Comparison of ENCODE assay signal across 9 mouse cellular contexts in the genomic region with DNA sequence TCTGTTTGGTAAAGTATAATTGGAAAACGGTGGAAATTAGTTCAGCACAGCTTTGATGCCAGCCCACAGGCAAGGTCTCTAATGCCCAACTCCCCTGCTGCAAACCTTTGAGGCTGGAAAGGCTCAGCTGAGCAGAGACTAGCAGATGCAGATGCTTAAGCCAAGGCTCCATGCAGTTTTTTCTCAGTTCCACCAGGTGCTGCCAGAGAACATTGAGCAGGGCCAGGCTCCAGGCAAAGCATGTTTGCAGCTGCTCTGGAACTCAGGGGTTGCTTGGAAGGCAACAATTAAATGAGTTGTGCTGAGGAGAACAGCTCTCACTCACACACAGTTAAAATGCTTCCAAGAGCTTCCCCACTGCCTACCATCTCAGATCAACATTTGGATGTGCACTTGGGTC.
DNase-seq lines count a peak whose midpoint lies in the region; ATAC-seq and TF ChIP-seq lines count a peak whose summit lies in the region.
"Had no signal": no experiment of that assay in that cellular context is flagged by ENCODE, and none has a peak within 500 bp of the region (broad histone marks: within the 10 kb centered on the region; RNA-seq: fewer than 3 reads in every experiment).

No protein-coding gene starts in this region.

- DNase-seq in hindbrain, embryonic 10.5 days (ENCODE audit: low spot score) = peak; percentile 10
- peak; percentile 55 for DNase-seq in ES-CJ7 (ENCODE audit: low read depth, low spot score)
- peak; percentile 52 for DNase-seq in embryo, embryonic 11 days
- peak; percentile 39 for DNase-seq in kidney, postnatal 14 days
- DNase-seq in midbrain, postnatal 0 days (ENCODE audit: low spot score) = peak; percentile 71
- no peak for DNase-seq in natural killer cell, adult 2 months (ENCODE audit: low spot score in 2 of 2)
- no peak for DNase-seq in spleen, postnatal 14 days (ENCODE audit: low spot score in 2 of 2)

- no peaks in the 10 kb centered on the region for H3K36me3 ChIP-seq in hindbrain, embryonic 10.5 days
- H3K36me3 ChIP-seq in hindbrain, embryonic 12.5 days = no peaks in the 10 kb centered on the region
- no peaks in the 10 kb centered on the region for H3K36me3 ChIP-seq in midbrain, postnatal 0 days (ENCODE audit: insufficient read depth, low read length)
- H3K36me3 ChIP-seq: stomach, embryonic 15.5 days had no signal

- 67% methylated on average over 1 of the region's 1 CpGs for WGBS in hindbrain, embryonic 10.5 days
- 59% methylated on average over 1 of the region's 1 CpGs for WGBS in hindbrain, embryonic 12.5 days
- WGBS in midbrain, postnatal 0 days = 30% methylated on average over 1 of the region's 1 CpGs

- peaks cover 5% of the 10 kb centered on the region; the same call in 1 of the 2 replicates for H3K4me1 ChIP-seq in hindbrain, embryonic 10.5 days (replicated peaks)
- no peaks in the 10 kb centered on the region; the same call in 1 of the 2 replicates for H3K4me1 ChIP-seq in hindbrain, embryonic 12.5 days
- H3K4me1 ChIP-seq in midbrain, postnatal 0 days (ENCODE audit: insufficient read depth, low read length) = peaks cover 9% of the 10 kb centered on the region; the same call in 1 of the 2 replicates
- H3K4me1 ChIP-seq: stomach, embryonic 15.5 days had no signal

- H3K27me3 ChIP-seq in hindbrain, embryonic 10.5 days (ENCODE audit: insufficient read depth, poor library complexity, severe bottlenecking) = no peaks in the 10 kb centered on the region
- no peaks in the 10 kb centered on the region for H3K27me3 ChIP-seq in hindbrain, embryonic 12.5 days
- no peaks in the 10 kb centered on the region for H3K27me3 ChIP-seq in midbrain, postnatal 0 days (ENCODE audit: insufficient read depth, low read length)
- H3K27me3 ChIP-seq: stomach, embryonic 15.5 days had no signal

- TF ChIP-seq CTCF in midbrain, postnatal 0 days (IDR thresholded peaks at IDR 0.05) = peak; percentile 79

- no peak overlapping the region for H3K27ac ChIP-seq in hindbrain, embryonic 10.5 days
- H3K27ac ChIP-seq in hindbrain, embryonic 12.5 days = no peak overlapping the region
- no peak overlapping the region for H3K27ac ChIP-seq in midbrain, postnatal 0 days (ENCODE audit: low read depth, low read length)
- H3K27ac ChIP-seq: stomach, embryonic 15.5 days had no signal

- no peak overlapping the region for H3K4me2 ChIP-seq in hindbrain, embryonic 12.5 days (replicated peaks)
- H3K4me2 ChIP-seq in midbrain, postnatal 0 days (ENCODE audit: low read depth, low read length, poor library complexity, severe bottlenecking) = no peak overlapping the region
- H3K4me2 ChIP-seq: stomach, embryonic 15.5 days had no signal

- no peak for ATAC-seq in hindbrain, embryonic 12.5 days (ENCODE audit: low FRiP score)
- ATAC-seq in midbrain, postnatal 0 days (ENCODE audit: low FRiP score) = no peak

- no peak overlapping the region for H3K4me3 ChIP-seq in hindbrain, embryonic 10.5 days
- no peak overlapping the region for H3K4me3 ChIP-seq in hindbrain, embryonic 12.5 days
- no peak overlapping the region for H3K4me3 ChIP-seq in midbrain, postnatal 0 days (ENCODE audit: low read depth, low read length)
- H3K4me3 ChIP-seq: stomach, embryonic 15.5 days had no signal

- H3K9ac ChIP-seq in hindbrain, embryonic 12.5 days = no peak overlapping the region
- no peak overlapping the region for H3K9ac ChIP-seq in midbrain, postnatal 0 days (replicated peaks; ENCODE audit: low read length, poor library complexity, severe bottlenecking)
- H3K9ac ChIP-seq: stomach, embryonic 15.5 days had no signal

- no peaks in the 10 kb centered on the region for H3K9me3 ChIP-seq in hindbrain, embryonic 10.5 days
- no peaks in the 10 kb centered on the region for H3K9me3 ChIP-seq in hindbrain, embryonic 12.5 days (replicated peaks)
- no peaks in the 10 kb centered on the region for H3K9me3 ChIP-seq in midbrain, postnatal 0 days (ENCODE audit: low read length)
- H3K9me3 ChIP-seq: stomach, embryonic 15.5 days had no signal

Comparison
In these comparisons a context has a peak if more than half of its experiments do, and no peak if none do; other contexts are left out.
1. DNase-seq: peak in hindbrain, embryonic 10.5 days (single experiment), ES-CJ7 (single experiment), embryo, embryonic 11 days (single experiment), kidney, postnatal 14 days (single experiment) and midbrain, postnatal 0 days (single experiment); none in natural killer cell, adult 2 months (0 of 2) and spleen, postnatal 14 days (0 of 2).